Comparison of ENCODE assay signal across 24 mouse cellular contexts in genomic region chr11:79264376-79264775, GRCm38 (mm10). TPM values are rescaled to one million over a fixed set of nuclear protein-coding genes. Genes with fewer than 3 reads are reported as not detected.
DNase-seq lines count a peak whose midpoint lies in the region; ATAC-seq and TF ChIP-seq lines count a peak whose summit lies in the region.
"Had no signal": no experiment of that assay in that cellular context is flagged by ENCODE, and none has a peak within 500 bp of the region (broad histone marks: within the 10 kb centered on the region; RNA-seq: fewer than 3 reads in every experiment).

No protein-coding gene starts in this region.

- DNase-seq in embryonic facial prominence, embryonic 14.5 days (ENCODE audit: low spot score), result peak; percentile 48
- no peak for DNase-seq in embryonic facial prominence, embryonic 10.5 days (ENCODE audit: low spot score)
- DNase-seq in kidney, postnatal 0 days (ENCODE audit: low spot score), result peak; percentile 31
- DNase-seq in kidney, postnatal 14 days, result no peak
- peak; percentile 72 for DNase-seq in midbrain, embryonic 11.5 days (ENCODE audit: low spot score, missing footprints)
- DNase-seq in right cerebral cortex, postnatal 25 days, result no peak
- DNase-seq in frontal cortex, adult 2 months (ENCODE audit: extremely low spot score in 1 of 2, low spot score in 1 of 2), result no peak
- DNase-seq: adrenal gland, adult 2 months; cerebellum, adult 8-10 months; gastrocnemius, postnatal 14 days; kidney, adult 18-20 months; kidney, postnatal 10 days; layer of hippocampus, postnatal 36 days; left cerebral cortex, postnatal 4 days; midbrain, embryonic 14.5 days; spleen, adult 18-20 months; thymus, postnatal 25 days had no signal

- H3K4me1 ChIP-seq in embryonic facial prominence, embryonic 14.5 days (ENCODE audit: control insufficient read depth, insufficient read depth, low read length), result no peaks in the 10 kb centered on the region
- no peaks in the 10 kb centered on the region for H3K4me1 ChIP-seq in embryonic facial prominence, embryonic 10.5 days
- H3K4me1 ChIP-seq in kidney, postnatal 0 days (replicated peaks; ENCODE audit: insufficient read depth, low read length), result 0 out of 2 replicates have a peak, but pooled peaks cover 4% of the 10 kb centered on the region
- no peaks in the 10 kb centered on the region for H3K4me1 ChIP-seq in midbrain, embryonic 11.5 days (ENCODE audit: control insufficient read depth, insufficient read depth, low read length)
- 0 out of 2 replicates have a peak, but pooled peaks cover 5% of the 10 kb centered on the region for H3K4me1 ChIP-seq in midbrain, embryonic 13.5 days (replicated peaks)

- H3K9ac ChIP-seq in embryonic facial prominence, embryonic 14.5 days (ENCODE audit: low read depth, low read length), result no peak overlapping the region
- no peak overlapping the region for H3K9ac ChIP-seq in kidney, postnatal 0 days (ENCODE audit: low read depth, low read length)
- no peak overlapping the region for H3K9ac ChIP-seq in midbrain, embryonic 11.5 days (ENCODE audit: low read length)
- H3K9ac ChIP-seq in midbrain, embryonic 13.5 days (replicated peaks), result no peak overlapping the region
- H3K9ac ChIP-seq: forebrain, embryonic 13.5 days; liver, embryonic 14.5 days had no signal

- ATAC-seq in embryonic facial prominence, embryonic 14.5 days (ENCODE audit: low read depth), result no peak
- no peak for ATAC-seq in kidney, postnatal 0 days (replicated peaks; ENCODE audit: low FRiP score, low read depth)
- ATAC-seq in midbrain, embryonic 11.5 days (ENCODE audit: low FRiP score), result no peak
- ATAC-seq in midbrain, embryonic 13.5 days, result no peak
- ATAC-seq: forebrain, embryonic 13.5 days had no signal

- H3K9me3 ChIP-seq in embryonic facial prominence, embryonic 14.5 days (ENCODE audit: control insufficient read depth, low read length), result no peaks in the 10 kb centered on the region; the same call in 1 of the 2 replicates
- H3K9me3 ChIP-seq in embryonic facial prominence, embryonic 10.5 days, result no peaks in the 10 kb centered on the region; the same call in 1 of the 2 replicates
- H3K9me3 ChIP-seq in kidney, postnatal 0 days (replicated peaks; ENCODE audit: low read length), result no peaks in the 10 kb centered on the region
- H3K9me3 ChIP-seq in midbrain, embryonic 11.5 days (ENCODE audit: control insufficient read depth, low read length), result no peaks in the 10 kb centered on the region
- H3K9me3 ChIP-seq in midbrain, embryonic 13.5 days, result no peaks in the 10 kb centered on the region

- no peaks in the 10 kb centered on the region for H3K36me3 ChIP-seq in embryonic facial prominence, embryonic 14.5 days (ENCODE audit: control insufficient read depth, insufficient read depth, low read length)
- 0 out of 2 replicates have a peak, but pooled peaks cover 4% of the 10 kb centered on the region for H3K36me3 ChIP-seq in embryonic facial prominence, embryonic 10.5 days (replicated peaks)
- H3K36me3 ChIP-seq in kidney, postnatal 0 days (ENCODE audit: insufficient read depth, low read length), result no peaks in the 10 kb centered on the region
- H3K36me3 ChIP-seq in midbrain, embryonic 11.5 days (ENCODE audit: control insufficient read depth, insufficient read depth, low read length), result no peaks in the 10 kb centered on the region
- H3K36me3 ChIP-seq in midbrain, embryonic 13.5 days, result no peaks in the 10 kb centered on the region

- H3K4me3 ChIP-seq in embryonic facial prominence, embryonic 14.5 days (ENCODE audit: low read depth, low read length), result no peak overlapping the region
- no peak overlapping the region for H3K4me3 ChIP-seq in embryonic facial prominence, embryonic 10.5 days
- H3K4me3 ChIP-seq in kidney, postnatal 0 days (replicated peaks; ENCODE audit: low read depth, low read length), result no peak overlapping the region
- no peak overlapping the region for H3K4me3 ChIP-seq in midbrain, embryonic 11.5 days (ENCODE audit: low read depth, low read length)
- H3K4me3 ChIP-seq in midbrain, embryonic 13.5 days (replicated peaks), result no peak overlapping the region
- H3K4me3 ChIP-seq: erythroblast, embryonic 14.5 days; forebrain, embryonic 13.5 days; layer of hippocampus, adult 2 months had no signal

- H3K27me3 ChIP-seq in embryonic facial prominence, embryonic 14.5 days (replicated peaks; ENCODE audit: control insufficient read depth, insufficient read depth, low read length), result no peaks in the 10 kb centered on the region
- H3K27me3 ChIP-seq in embryonic facial prominence, embryonic 10.5 days (replicated peaks; ENCODE audit: low read depth, poor library complexity, severe bottlenecking), result no peaks in the 10 kb centered on the region
- H3K27me3 ChIP-seq in kidney, postnatal 0 days (ENCODE audit: insufficient read depth, low read length), result no peaks in the 10 kb centered on the region
- no peaks in the 10 kb centered on the region for H3K27me3 ChIP-seq in midbrain, embryonic 11.5 days (ENCODE audit: control insufficient read depth, insufficient read depth, low read length)
- H3K27me3 ChIP-seq in midbrain, embryonic 13.5 days, result no peaks in the 10 kb centered on the region
- H3K27me3 ChIP-seq: forebrain, embryonic 13.5 days had no signal

- no peak overlapping the region for H3K4me2 ChIP-seq in embryonic facial prominence, embryonic 14.5 days (ENCODE audit: low read depth, low read length)
- H3K4me2 ChIP-seq in kidney, postnatal 0 days (ENCODE audit: low read length), result no peak overlapping the region
- H3K4me2 ChIP-seq in midbrain, embryonic 11.5 days, result no peak overlapping the region
- H3K4me2 ChIP-seq in midbrain, embryonic 13.5 days (replicated peaks), result no peak overlapping the region
- H3K4me2 ChIP-seq: forebrain, embryonic 13.5 days had no signal

- 37% methylated on average over 3 of the region's 3 CpGs for WGBS in embryonic facial prominence, embryonic 14.5 days
- WGBS in embryonic facial prominence, embryonic 10.5 days, result 65% methylated on average over 3 of the region's 3 CpGs
- WGBS in kidney, postnatal 0 days, result 59% methylated on average over 3 of the region's 3 CpGs
- 66% methylated on average over 3 of the region's 3 CpGs for WGBS in midbrain, embryonic 11.5 days
- 70% methylated on average over 3 of the region's 3 CpGs for WGBS in midbrain, embryonic 13.5 days

- no peak overlapping the region; the same call in 1 of the 2 replicates for H3K27ac ChIP-seq in embryonic facial prominence, embryonic 14.5 days (replicated peaks; ENCODE audit: low read depth, low read length)
- no peak overlapping the region for H3K27ac ChIP-seq in embryonic facial prominence, embryonic 10.5 days (replicated peaks)
- no peak overlapping the region; the same call in 1 of the 2 replicates for H3K27ac ChIP-seq in kidney, postnatal 0 days
- H3K27ac ChIP-seq in midbrain, embryonic 11.5 days (ENCODE audit: low read depth, low read length), result no peak overlapping the region
- no peak overlapping the region for H3K27ac ChIP-seq in midbrain, embryonic 13.5 days
- H3K27ac ChIP-seq: forebrain, embryonic 13.5 days; layer of hippocampus, adult 2 months; liver, embryonic 14.5 days had no signal

- no peak for TF ChIP-seq CTCF in kidney, postnatal 0 days (IDR thresholded peaks at IDR 0.05; ENCODE audit: low read depth)

RNA-seq across cellular contexts. Expression of gene Wsb1, which starts 9.9 kb away (rescaled TPM):
- polyA plus RNA-seq in embryonic facial prominence, embryonic 14.5 days (2014; fragmentation: Nextera tagmentation; extraction: Ambion mirVana), result 233 and 318 TPM in 2 replicates
- polyA plus RNA-seq in embryonic facial prominence, embryonic 10.5 days (2016; fragmentation: Nextera tagmentation; extraction: Ambion mirVana), result 270 and 301 TPM in 2 replicates
- 265 and 274 TPM in 2 replicates for polyA plus RNA-seq in kidney, postnatal 0 days (2015; fragmentation: Nextera tagmentation; extraction: Ambion mirVana)
- polyA plus RNA-seq in midbrain, embryonic 11.5 days (2014; fragmentation: Nextera tagmentation; extraction: Ambion mirVana), result 425 and 498 TPM in 2 replicates
- polyA plus RNA-seq in midbrain, embryonic 13.5 days (2015; fragmentation: Nextera tagmentation; extraction: Ambion mirVana), result 517 and 614 TPM in 2 replicates
- polyA plus RNA-seq in frontal cortex, adult 2 months (2012; rRNA removed), result 272 and 315 TPM in 2 replicates

RNA-seq across cellular contexts. Expression of gene Gm9964, which starts 32.3 kb away (rescaled TPM):
- polyA plus RNA-seq in embryonic facial prominence, embryonic 14.5 days (2014; fragmentation: Nextera tagmentation; extraction: Ambion mirVana), result not detected in 2 replicates
- polyA plus RNA-seq in embryonic facial prominence, embryonic 10.5 days (2016; fragmentation: Nextera tagmentation; extraction: Ambion mirVana), result not detected in 2 replicates
- polyA plus RNA-seq in kidney, postnatal 0 days (2015; fragmentation: Nextera tagmentation; extraction: Ambion mirVana), result not detected in 2 replicates
- not detected in 2 replicates for polyA plus RNA-seq in midbrain, embryonic 11.5 days (2014; fragmentation: Nextera tagmentation; extraction: Ambion mirVana)
- not detected in 2 replicates for polyA plus RNA-seq in midbrain, embryonic 13.5 days (2015; fragmentation: Nextera tagmentation; extraction: Ambion mirVana)
- not detected in 2 replicates for polyA plus RNA-seq in frontal cortex, adult 2 months (2012; rRNA removed)
- polyA plus RNA-seq: adrenal gland, adult 2 months; erythroblast, embryonic 14.5 days; forebrain, embryonic 13.5 days; heart, embryonic 14.5 days; hindbrain, embryonic 11.5 days; liver, embryonic 14.5 days; midbrain, embryonic 14.5 days had no signal

Comparison
In these comparisons a context has a peak if more than half of its experiments do, and no peak if none do; other contexts are left out.
1. DNase-seq: peak in embryonic facial prominence, embryonic 14.5 days (single experiment), kidney, postnatal 0 days (single experiment) and midbrain, embryonic 11.5 days (single experiment); none in embryonic facial prominence, embryonic 10.5 days (single experiment), kidney, postnatal 14 days (single experiment), right cerebral cortex, postnatal 25 days (single experiment) and frontal cortex, adult 2 months (0 of 2).